Mouse (Mus musculus) E14TG2a.4 (cell line): ENCODE measurements around the gene Gm20388.

Experiments
- CTCF ChIP-seq: conservative IDR thresholded peaks from 2 replicates; pipeline ENCODE4 v1.5.1; 2014; ENCODE audit warnings: low read length
- NANOG ChIP-seq: IDR thresholded peaks from 2 replicates; pipeline ENCODE4 v1.6.1; 2014; ENCODE audit warnings: borderline replicate concordance, low read length, mixed read lengths
- POU5F1 ChIP-seq: IDR thresholded peaks from 2 replicates; pipeline ENCODE4 v1.6.1; 2014; ENCODE audit warnings: low read length, borderline replicate concordance

- TF ChIP-seq CTCF (no peak), NANOG (no peak), POU5F1 (no peak)
Observed at GRCm38 (mm10) chr8:120204736-120205360, 294.2 kb downstream of the Gm20388 start.
